Mouse (Mus musculus): Measurements from ENCODE around the gene Tigd3. TPM values are rescaled to one million over a fixed set of nuclear protein-coding genes. Genes with fewer than 3 reads are reported as not detected.

Gene Tigd3
- polyA plus RNA-seq, 1 experiment = 0.31 TPM

GRCm38 (mm10) chr19:5842785-5843730 is 50.9 kb downstream of the Tigd3 start:
- TF ChIP-seq TCF12 (IDR thresholded peaks at IDR 0.05; ENCODE audit: insufficient read depth, poor library complexity, severe bottlenecking) (no peak), USF1 (IDR thresholded peaks at IDR 0.05; ENCODE audit: low read depth) (no peak), CEBPB (IDR thresholded peaks at IDR 0.05; ENCODE audit: insufficient read depth, poor library complexity, severe bottlenecking) (peak; percentile 48; the same call in 1 of the 2 replicates), TCF3 (IDR thresholded peaks at IDR 0.05; ENCODE audit: insufficient read length, low read depth) (no peak), MYOD1 (IDR thresholded peaks at IDR 0.05; ENCODE audit: control insufficient read depth in 1 of 3, insufficient read length in 2 of 3, low read depth in 2 of 3) (no peak), POLR2AphosphoS2 (IDR thresholded peaks at IDR 0.05; ENCODE audit: insufficient read length, low read depth) (peak; percentile 78), POLR2A (IDR thresholded peaks at IDR 0.05; ENCODE audit: insufficient read length, low read depth) (peak; percentile 16)
- peaks cover 72% of the 10 kb centered on the region for H3K79me2 ChIP-seq (ENCODE audit: control insufficient read depth, insufficient read depth)
- peak overlapping the region; percentile 100 for H3K4me3 ChIP-seq
- peaks cover 13% of the 10 kb centered on the region for H3K36me3 ChIP-seq (ENCODE audit: control insufficient read depth, insufficient read depth)
- peak overlapping the region; percentile 93 for H3ac ChIP-seq (ENCODE audit: control insufficient read depth, insufficient read length)
- H3K4me2 ChIP-seq (ENCODE audit: low read depth) = peak overlapping the region; percentile 87
- no peaks in the 10 kb centered on the region for H3K27me3 ChIP-seq (ENCODE audit: control insufficient read depth, insufficient read depth, insufficient read length)

GRCm38 (mm10) chr19:5841999-5842784 is 51.8 kb downstream of the Tigd3 start:
- no peaks in the 10 kb centered on the region for H3K27me3 ChIP-seq (ENCODE audit: control insufficient read depth, insufficient read depth, insufficient read length)
- peaks cover 13% of the 10 kb centered on the region for H3K36me3 ChIP-seq (ENCODE audit: control insufficient read depth, insufficient read depth)
- peak overlapping the region; percentile 87 for H3K4me2 ChIP-seq (ENCODE audit: low read depth)
- peak overlapping the region; percentile 93 for H3ac ChIP-seq (ENCODE audit: control insufficient read depth, insufficient read length)
- peaks cover 78% of the 10 kb centered on the region for H3K79me2 ChIP-seq (ENCODE audit: control insufficient read depth, insufficient read depth)
- peak overlapping the region; percentile 100 for H3K4me3 ChIP-seq
- TF ChIP-seq CEBPB (IDR thresholded peaks at IDR 0.05; ENCODE audit: insufficient read depth, poor library complexity, severe bottlenecking) (no peak), POLR2AphosphoS2 (IDR thresholded peaks at IDR 0.05; ENCODE audit: insufficient read length, low read depth) (peak; percentile 99), SRF (IDR thresholded peaks at IDR 0.05; ENCODE audit: control insufficient read depth, insufficient read length, low read depth) (no peak), REST (IDR thresholded peaks at IDR 0.05; ENCODE audit: insufficient read depth, insufficient read length) (no peak), POLR2A (IDR thresholded peaks at IDR 0.05; ENCODE audit: insufficient read length, low read depth) (peak; percentile 83), TCF3 (IDR thresholded peaks at IDR 0.05; ENCODE audit: insufficient read length, low read depth) (no peak), USF1 (IDR thresholded peaks at IDR 0.05; ENCODE audit: low read depth) (no peak), E2F4 (IDR thresholded peaks at IDR 0.05; ENCODE audit: insufficient read depth) (no peak), MYOG (IDR thresholded peaks at IDR 0.05; ENCODE audit: control insufficient read depth in 1 of 3, insufficient read depth in 1 of 3, insufficient read length in 2 of 3, low read depth in 2 of 3) (no peak), MYOD1 (IDR thresholded peaks at IDR 0.05; ENCODE audit: control insufficient read depth in 1 of 3, insufficient read length in 2 of 3, low read depth in 2 of 3) (peak in 1 of 3 experiments; percentile 14), MAX (IDR thresholded peaks at IDR 0.05; ENCODE audit: low read depth) (no peak)

GRCm38 (mm10) chr19:5841389-5841946 is 52.5 kb downstream of the Tigd3 start:
- Histone ChIP-seq H3K4me3 (peak overlapping the region; percentile 100), H3K27me3 (ENCODE audit: control insufficient read depth, insufficient read depth, insufficient read length) (no peaks in the 10 kb centered on the region), H3K79me2 (ENCODE audit: control insufficient read depth, insufficient read depth) (peaks cover 85% of the 10 kb centered on the region), H3K4me2 (ENCODE audit: low read depth) (peak overlapping the region; percentile 87), H3ac (ENCODE audit: control insufficient read depth, insufficient read length) (peak overlapping the region; percentile 93), H3K36me3 (ENCODE audit: control insufficient read depth, insufficient read depth) (peaks cover 13% of the 10 kb centered on the region)
- TF ChIP-seq POLR2AphosphoS2 (IDR thresholded peaks at IDR 0.05; ENCODE audit: insufficient read length, low read depth) (peak; percentile 99), TCF12 (IDR thresholded peaks at IDR 0.05; ENCODE audit: insufficient read depth, poor library complexity, severe bottlenecking) (no peak), E2F4 (IDR thresholded peaks at IDR 0.05; ENCODE audit: insufficient read depth) (no peak), CEBPB (IDR thresholded peaks at IDR 0.05; ENCODE audit: insufficient read depth, poor library complexity, severe bottlenecking) (no peak), MYOG (IDR thresholded peaks at IDR 0.05; ENCODE audit: control insufficient read depth in 1 of 3, insufficient read depth in 1 of 3, insufficient read length in 2 of 3, low read depth in 2 of 3) (no peak), MAX (IDR thresholded peaks at IDR 0.05; ENCODE audit: low read depth) (no peak), SRF (IDR thresholded peaks at IDR 0.05; ENCODE audit: control insufficient read depth, insufficient read length, low read depth) (no peak), REST (IDR thresholded peaks at IDR 0.05; ENCODE audit: insufficient read depth, insufficient read length) (no peak), TCF3 (IDR thresholded peaks at IDR 0.05; ENCODE audit: insufficient read length, low read depth) (no peak), POLR2A (IDR thresholded peaks at IDR 0.05; ENCODE audit: insufficient read length, low read depth) (peak; percentile 78), USF1 (IDR thresholded peaks at IDR 0.05; ENCODE audit: low read depth) (no peak), MYOD1 (IDR thresholded peaks at IDR 0.05; ENCODE audit: control insufficient read depth in 1 of 3, insufficient read length in 2 of 3, low read depth in 2 of 3) (no peak)

Other genes starting within 250 kb of the Tigd3 start
- gene Sipa1, start 230.4 kb downstream of the Tigd3 start, polyA plus RNA-seq (2012; fragmentation: generic; extraction: Trizol) = 14.4 TPM
- gene Map3k11, start 205.4 kb downstream of the Tigd3 start, polyA plus RNA-seq (2012; fragmentation: generic; extraction: Trizol) = 19.0 TPM
- gene Pcnx3, start 205.2 kb downstream of the Tigd3 start, polyA plus RNA-seq (2012; fragmentation: generic; extraction: Trizol) = 34.9 TPM
- 0.12 TPM for gene Kcnk7, start 189.8 kb downstream of the Tigd3 start, polyA plus RNA-seq (2012; fragmentation: generic; extraction: Trizol)
- gene Ehbp1l1, start 167.8 kb downstream of the Tigd3 start, polyA plus RNA-seq (2012; fragmentation: generic; extraction: Trizol) = 97.4 TPM
- 77.4 TPM for gene Fam89b, start 164.5 kb downstream of the Tigd3 start, polyA plus RNA-seq (2012; fragmentation: generic; extraction: Trizol)
- gene Ltbp3, start 153.2 kb downstream of the Tigd3 start, polyA plus RNA-seq (2012; fragmentation: generic; extraction: Trizol) = 100 TPM
- 73.5 TPM for gene Scyl1, start 122.7 kb downstream of the Tigd3 start, polyA plus RNA-seq (2012; fragmentation: generic; extraction: Trizol)
- gene Frmd8, start 18.9 kb downstream of the Tigd3 start, polyA plus RNA-seq (2012; fragmentation: generic; extraction: Trizol) = 22.3 TPM
- 5.2 TPM for gene Slc25a45, start 16.3 kb downstream of the Tigd3 start, polyA plus RNA-seq (2012; fragmentation: generic; extraction: Trizol)
- 78.5 TPM for gene Dpf2, start 18.9 kb upstream of the Tigd3 start, polyA plus RNA-seq (2012; fragmentation: generic; extraction: Trizol)
- gene Cdc42ep2, start 30.7 kb upstream of the Tigd3 start, polyA plus RNA-seq (2012; fragmentation: generic; extraction: Trizol) = 16.2 TPM
- 11.9 TPM for gene Pola2, start 70.1 kb upstream of the Tigd3 start, polyA plus RNA-seq (2012; fragmentation: generic; extraction: Trizol)
- gene Slc22a20, start 92.0 kb upstream of the Tigd3 start, polyA plus RNA-seq (2012; fragmentation: generic; extraction: Trizol) = not detected
- 110 TPM for gene Capn1, start 121.7 kb upstream of the Tigd3 start, polyA plus RNA-seq (2012; fragmentation: generic; extraction: Trizol)
- gene Syvn1, start 152.4 kb upstream of the Tigd3 start, polyA plus RNA-seq (2012; fragmentation: generic; extraction: Trizol) = 24.3 TPM
- 43.0 TPM for gene Mrpl49, start 163.6 kb upstream of the Tigd3 start, polyA plus RNA-seq (2012; fragmentation: generic; extraction: Trizol)
- 2,772 TPM for gene Fau, start 163.7 kb upstream of the Tigd3 start, polyA plus RNA-seq (2012; fragmentation: generic; extraction: Trizol)
- gene Znhit2, start 167.0 kb upstream of the Tigd3 start, polyA plus RNA-seq (2012; fragmentation: generic; extraction: Trizol) = 44.3 TPM
- 37.1 TPM for gene Tm7sf2, start 174.2 kb upstream of the Tigd3 start, polyA plus RNA-seq (2012; fragmentation: generic; extraction: Trizol)
- gene Vps51, start 183.1 kb upstream of the Tigd3 start, polyA plus RNA-seq (2012; fragmentation: generic; extraction: Trizol) = 49.1 TPM
- gene Tmem262, start 185.9 kb upstream of the Tigd3 start, polyA plus RNA-seq (2012; fragmentation: generic; extraction: Trizol) = 0.13 TPM
- 0.26 TPM for gene Gm28374, start 188.1 kb upstream of the Tigd3 start, polyA plus RNA-seq (2012; fragmentation: generic; extraction: Trizol)
- gene Zfpl1, start 190.8 kb upstream of the Tigd3 start, polyA plus RNA-seq (2012; fragmentation: generic; extraction: Trizol) = 68.5 TPM
- gene Cdca5, start 190.8 kb upstream of the Tigd3 start, polyA plus RNA-seq (2012; fragmentation: generic; extraction: Trizol) = 7.7 TPM
- 0.07 TPM for gene AC131692.1, start 200.3 kb upstream of the Tigd3 start, polyA plus RNA-seq (2012; fragmentation: generic; extraction: Trizol)
- 0.11 TPM for gene Naaladl1, start 211.6 kb upstream of the Tigd3 start, polyA plus RNA-seq (2012; fragmentation: generic; extraction: Trizol)
- 27.5 TPM for gene Sac3d1, start 224.5 kb upstream of the Tigd3 start, polyA plus RNA-seq (2012; fragmentation: generic; extraction: Trizol)
- gene Snx15, start 234.2 kb upstream of the Tigd3 start, polyA plus RNA-seq (2012; fragmentation: generic; extraction: Trizol) = 18.5 TPM
- gene Batf2, start 246.8 kb upstream of the Tigd3 start, polyA plus RNA-seq (2012; fragmentation: generic; extraction: Trizol) = 0.05 TPM
- gene Arl2, start 247.4 kb upstream of the Tigd3 start, polyA plus RNA-seq (2012; fragmentation: generic; extraction: Trizol) = 110 TPM